Comparison of ENCODE assay signal across 40 mouse cellular contexts in genomic region chr3:53846206-53846928, GRCm38 (mm10). TPM values are rescaled to one million over a fixed set of nuclear protein-coding genes. Genes with fewer than 3 reads are reported as not detected.
DNase-seq lines count a peak whose midpoint lies in the region; ATAC-seq and TF ChIP-seq lines count a peak whose summit lies in the region.
"Had no signal": no experiment of that assay in that cellular context is flagged by ENCODE, and none has a peak within 500 bp of the region (broad histone marks: within the 10 kb centered on the region; RNA-seq: fewer than 3 reads in every experiment).

No protein-coding gene starts in this region.

- no peak overlapping the region for H3K4me2 ChIP-seq in forebrain, postnatal 0 days (ENCODE audit: low read depth)
- no peak overlapping the region for H3K4me2 ChIP-seq in forebrain, embryonic 11.5 days (ENCODE audit: low read depth, low read length, severe bottlenecking)
- no peak overlapping the region for H3K4me2 ChIP-seq in lung, embryonic 15.5 days
- H3K4me2 ChIP-seq: embryonic facial prominence, embryonic 15.5 days; forebrain, embryonic 13.5 days; kidney, embryonic 15.5 days; midbrain, embryonic 12.5 days had no signal

- no peaks in the 10 kb centered on the region for H3K27me3 ChIP-seq in forebrain, postnatal 0 days (ENCODE audit: insufficient read depth, low read length)
- H3K27me3 ChIP-seq in forebrain, embryonic 11.5 days (ENCODE audit: control insufficient read depth, insufficient read depth, low read length) = no peaks in the 10 kb centered on the region
- no peaks in the 10 kb centered on the region for H3K27me3 ChIP-seq in lung, embryonic 15.5 days
- no peaks in the 10 kb centered on the region for H3K27me3 ChIP-seq in cerebellum, adult 2 months (ENCODE audit: control insufficient read depth, insufficient read depth, low read length)
- H3K27me3 ChIP-seq: embryonic facial prominence, embryonic 15.5 days; forebrain, embryonic 13.5 days; kidney, embryonic 15.5 days; megakaryocyte, embryonic 14.5 days; midbrain, embryonic 12.5 days had no signal

- no peaks in the 10 kb centered on the region for H3K36me3 ChIP-seq in forebrain, postnatal 0 days (ENCODE audit: insufficient read depth)
- no peaks in the 10 kb centered on the region for H3K36me3 ChIP-seq in forebrain, embryonic 11.5 days (ENCODE audit: control insufficient read depth, insufficient read depth, low read length)
- no peaks in the 10 kb centered on the region for H3K36me3 ChIP-seq in lung, embryonic 15.5 days
- H3K36me3 ChIP-seq: embryonic facial prominence, embryonic 15.5 days; kidney, embryonic 15.5 days; midbrain, embryonic 12.5 days had no signal

- no peak for TF ChIP-seq CTCF in forebrain, postnatal 0 days (IDR thresholded peaks at IDR 0.05; ENCODE audit: low read depth)
- TF ChIP-seq CTCF in lung, adult 2 months (IDR thresholded peaks at IDR 0.05; ENCODE audit: insufficient read depth, low read length) = no peak
- TF ChIP-seq CTCF in brain, embryonic 14.5 days (IDR thresholded peaks at IDR 0.05; ENCODE audit: borderline replicate concordance, extremely low read depth, insufficient read depth, insufficient read length) = no peak
- TF ChIP-seq CTCF in cerebellum, adult 2 months (IDR thresholded peaks at IDR 0.05; ENCODE audit: borderline replicate concordance, insufficient read depth, low read depth, low read length) = no peak

- WGBS in forebrain, postnatal 0 days = 58% methylated on average over 7 of the region's 7 CpGs
- WGBS in forebrain, embryonic 11.5 days = 76% methylated on average over 7 of the region's 7 CpGs
- 42% methylated on average over 7 of the region's 7 CpGs for WGBS in lung, embryonic 15.5 days
- 55% methylated on average over 7 of the region's 7 CpGs for WGBS in lung, adult 2 months
- WGBS in cerebellum, adult 2 months = 56% methylated on average over 7 of the region's 7 CpGs

- no peak overlapping the region; the same call in 1 of the 2 replicates for H3K27ac ChIP-seq in forebrain, postnatal 0 days (ENCODE audit: low read depth, low read length)
- H3K27ac ChIP-seq in forebrain, embryonic 11.5 days (ENCODE audit: low read depth, low read length) = no peak overlapping the region
- H3K27ac ChIP-seq in lung, embryonic 15.5 days = no peak overlapping the region
- H3K27ac ChIP-seq in cerebellum, adult 2 months (ENCODE audit: insufficient read depth, low read length) = no peak overlapping the region
- H3K27ac ChIP-seq: embryonic facial prominence, embryonic 15.5 days; forebrain, embryonic 13.5 days; kidney, embryonic 15.5 days; liver, embryonic 14.5 days; midbrain, embryonic 12.5 days had no signal

- no peak for ATAC-seq in forebrain, postnatal 0 days
- ATAC-seq in forebrain, embryonic 11.5 days (replicated peaks; ENCODE audit: low FRiP score) = no peak
- peak; percentile 46 for ATAC-seq in lung, embryonic 15.5 days (ENCODE audit: borderline replicate concordance, extremely low read depth, low FRiP score, low TSS enrichment)
- ATAC-seq: forebrain, embryonic 13.5 days; hindbrain, embryonic 16.5 days had no signal

- no peak overlapping the region for H3K4me3 ChIP-seq in forebrain, postnatal 0 days (ENCODE audit: low read depth, low read length)
- H3K4me3 ChIP-seq in forebrain, embryonic 11.5 days (ENCODE audit: low read depth, low read length) = no peak overlapping the region
- no peak overlapping the region for H3K4me3 ChIP-seq in lung, embryonic 15.5 days
- no peak overlapping the region for H3K4me3 ChIP-seq in lung, adult 2 months (replicated peaks; ENCODE audit: extremely low read depth, low read depth, low read length)
- no peak overlapping the region for H3K4me3 ChIP-seq in cerebellum, adult 2 months (replicated peaks; ENCODE audit: insufficient read depth, low read depth, low read length)
- H3K4me3 ChIP-seq: embryonic facial prominence, embryonic 15.5 days; forebrain, embryonic 13.5 days; kidney, embryonic 15.5 days; megakaryocyte, embryonic 14.5 days; midbrain, embryonic 12.5 days had no signal

- H3K4me1 ChIP-seq in forebrain, postnatal 0 days (ENCODE audit: insufficient read depth) = no peaks in the 10 kb centered on the region
- no peaks in the 10 kb centered on the region for H3K4me1 ChIP-seq in forebrain, embryonic 11.5 days (replicated peaks; ENCODE audit: control insufficient read depth, insufficient read depth, low read length)
- H3K4me1 ChIP-seq in lung, embryonic 15.5 days = 0 out of 2 replicates have a peak, but pooled peaks cover 3% of the 10 kb centered on the region
- H3K4me1 ChIP-seq in lung, adult 2 months (ENCODE audit: control insufficient read depth, insufficient read depth, low read length) = no peaks in the 10 kb centered on the region
- no peaks in the 10 kb centered on the region for H3K4me1 ChIP-seq in cerebellum, adult 2 months (ENCODE audit: control insufficient read depth, insufficient read depth, low read length)
- H3K4me1 ChIP-seq: embryonic facial prominence, embryonic 15.5 days; kidney, embryonic 15.5 days; megakaryocyte, embryonic 14.5 days; midbrain, embryonic 12.5 days had no signal

- no peaks in the 10 kb centered on the region for H3K9me3 ChIP-seq in forebrain, postnatal 0 days (ENCODE audit: low read length)
- H3K9me3 ChIP-seq in forebrain, embryonic 11.5 days (ENCODE audit: control insufficient read depth, low read length) = no peaks in the 10 kb centered on the region
- no peaks in the 10 kb centered on the region for H3K9me3 ChIP-seq in lung, embryonic 15.5 days
- H3K9me3 ChIP-seq: embryonic facial prominence, embryonic 15.5 days; forebrain, embryonic 13.5 days; kidney, embryonic 15.5 days; midbrain, embryonic 12.5 days had no signal

- TF ChIP-seq POLR2A in lung, adult 2 months (IDR thresholded peaks at IDR 0.05; ENCODE audit: borderline replicate concordance, extremely low read depth, low read depth, low read length) = no peak
- no peak for TF ChIP-seq POLR2A in brain, embryonic 14.5 days (IDR thresholded peaks at IDR 0.05; ENCODE audit: borderline replicate concordance, extremely low read depth, insufficient read depth, insufficient read length, poor library complexity, severe bottlenecking)
- no peak for TF ChIP-seq POLR2A in cerebellum, adult 2 months (IDR thresholded peaks at IDR 0.05; ENCODE audit: borderline replicate concordance, insufficient read depth, low read length)

- H3K9ac ChIP-seq in forebrain, postnatal 0 days = no peak overlapping the region
- H3K9ac ChIP-seq in forebrain, embryonic 11.5 days (ENCODE audit: low read length) = no peak overlapping the region
- no peak overlapping the region for H3K9ac ChIP-seq in lung, embryonic 15.5 days
- H3K9ac ChIP-seq: embryonic facial prominence, embryonic 15.5 days; forebrain, embryonic 13.5 days; kidney, embryonic 15.5 days; liver, embryonic 14.5 days; midbrain, embryonic 12.5 days had no signal

- peak; percentile 41 for DNase-seq in forebrain, postnatal 0 days
- DNase-seq in forebrain, embryonic 11.5 days (ENCODE audit: low spot score) = no peak
- DNase-seq in lung, adult 2 months = no peak
- peak; percentile 34 for DNase-seq in brain, embryonic 14.5 days (ENCODE audit: low read depth)
- no peak for DNase-seq in cerebellum, adult 2 months
- DNase-seq in embryo, embryonic 9.5 days (ENCODE audit: extremely low spot score) = no peak
- DNase-seq: adrenal gland, adult 8-10 months; cerebellum, adult 11 months; cerebellum, adult 9-11 months; embryo, embryonic 11 days; heart, postnatal 14 days; kidney, adult 18-20 months; kidney, postnatal 36 days; layer of hippocampus, postnatal 36 days; liver; lung, postnatal 4 days; right cerebral cortex, adult 18-20 months; spleen, adult 18-20 months; thymus, adult 18-20 months; thymus, postnatal 25 days had no signal

RNA-seq across cellular contexts. Expression of gene Gm10985, which starts 1.5 kb away (rescaled TPM):
- total RNA-seq in forebrain, postnatal 0 days (2014; rRNA removed) = not detected in 2 replicates
- not detected in 2 replicates for polyA plus RNA-seq in forebrain, postnatal 0 days (2015; fragmentation: Nextera tagmentation; extraction: Ambion mirVana)
- polyA plus RNA-seq in forebrain, embryonic 11.5 days (2014; fragmentation: Nextera tagmentation; extraction: Ambion mirVana) = not detected in 2 replicates
- not detected in 2 replicates for polyA plus RNA-seq in lung, embryonic 15.5 days (2015; fragmentation: Nextera tagmentation; extraction: Ambion mirVana)
- polyA plus RNA-seq in lung, adult 2 months (2012; rRNA removed) = not detected in 2 replicates
- polyA plus RNA-seq in brain, embryonic 14.5 days (2012; rRNA removed) = not detected in 2 replicates
- not detected in 2 replicates for polyA plus RNA-seq in cerebellum, adult 2 months (2012; rRNA removed)
- total RNA-seq: adrenal gland, adult 8-10 months; gastrocnemius, adult 8-10 months; gastrocnemius, postnatal 4 days; heart, adult 8-10 months; heart, postnatal 14 days; layer of hippocampus, adult 8-10 months; layer of hippocampus, postnatal 36 days; left cerebral cortex, postnatal 10 days had no signal
- polyA plus RNA-seq: embryonic facial prominence, embryonic 15.5 days; forebrain, embryonic 13.5 days; heart, embryonic 14.5 days; hindbrain, embryonic 11.5 days; hindbrain, embryonic 16.5 days; intestine, embryonic 14.5 days; kidney, embryonic 15.5 days; limb, embryonic 11.5 days; liver, embryonic 14.5 days; lung, embryonic 16.5 days; midbrain, embryonic 12.5 days; neural tube, embryonic 14.5 days; stomach, embryonic 16.5 days had no signal

RNA-seq across cellular contexts. Expression of gene Ufm1, which starts 17.3 kb away (rescaled TPM):
- 41.2 and 42.7 TPM in 2 replicates for total RNA-seq in forebrain, postnatal 0 days (2014; rRNA removed)
- 108 and 117 TPM in 2 replicates for polyA plus RNA-seq in forebrain, postnatal 0 days (2015; fragmentation: Nextera tagmentation; extraction: Ambion mirVana)
- 86.5 and 93.9 TPM in 2 replicates for polyA plus RNA-seq in forebrain, embryonic 11.5 days (2014; fragmentation: Nextera tagmentation; extraction: Ambion mirVana)
- 97.4 and 110 TPM in 2 replicates for polyA plus RNA-seq in lung, embryonic 15.5 days (2015; fragmentation: Nextera tagmentation; extraction: Ambion mirVana)
- 3.4 and 7.7 TPM in 2 replicates for polyA plus RNA-seq in lung, adult 2 months (2012; rRNA removed)
- polyA plus RNA-seq in brain, embryonic 14.5 days (2012; rRNA removed) = 44.5 and 45.6 TPM in 2 replicates
- 44.4 and 50.2 TPM in 2 replicates for polyA plus RNA-seq in cerebellum, adult 2 months (2012; rRNA removed)

Comparison
In these comparisons a context has a peak if more than half of its experiments do, and no peak if none do; other contexts are left out.
1. DNase-seq: peak in forebrain, postnatal 0 days (single experiment) and brain, embryonic 14.5 days (single experiment); none in forebrain, embryonic 11.5 days (single experiment), lung, adult 2 months (single experiment), cerebellum, adult 2 months (0 of 2) and embryo, embryonic 9.5 days (single experiment).